Mouse (Mus musculus) urinary bladder, adult 2 months (tissue): ENCODE measurements around the gene Zfp580. TPM values are rescaled to one million over a fixed set of nuclear protein-coding genes. Genes with fewer than 3 reads are reported as not detected.
A peak's percentile ranks its signal among the peaks of the same experiment; 100 is the strongest.

Experiments
- DNase-seq: peaks from one replicate; pipeline ENCODE4 v3.0.0; 2022; ENCODE audit warnings: low spot score
- polyA plus RNA-seq: library from polyadenylated mRNA; depleted of rRNA; stranded (reverse); fragments of >200 nt; gene quantifications from 2 replicates; pipeline ENCODE4 v1.2.3, GENCODE M21; 2012

Gene Zfp580
- polyA plus RNA-seq, 1 experiment: 12.1 TPM

DNA sequence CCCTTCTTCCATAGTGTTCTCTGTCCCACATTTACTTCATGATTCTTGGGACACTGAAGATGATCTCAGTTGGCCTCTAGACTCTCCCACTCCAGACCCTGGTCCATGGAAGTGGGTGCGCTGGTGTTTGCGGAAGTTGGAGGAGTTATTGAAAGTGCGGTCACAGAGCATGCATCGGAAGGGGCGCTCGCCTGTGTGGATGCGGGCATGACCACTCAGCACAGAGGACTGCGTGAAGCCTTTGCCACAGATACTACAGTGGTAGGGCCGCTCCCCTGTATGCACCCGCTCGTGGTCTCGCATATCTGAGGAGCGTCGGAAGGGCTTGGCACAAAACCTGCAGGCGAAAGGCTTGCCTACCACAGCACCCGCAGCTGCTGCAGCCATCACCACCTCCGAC, 15.7 kb upstream of the Zfp580 start:
- no peak for DNase-seq

DNA sequence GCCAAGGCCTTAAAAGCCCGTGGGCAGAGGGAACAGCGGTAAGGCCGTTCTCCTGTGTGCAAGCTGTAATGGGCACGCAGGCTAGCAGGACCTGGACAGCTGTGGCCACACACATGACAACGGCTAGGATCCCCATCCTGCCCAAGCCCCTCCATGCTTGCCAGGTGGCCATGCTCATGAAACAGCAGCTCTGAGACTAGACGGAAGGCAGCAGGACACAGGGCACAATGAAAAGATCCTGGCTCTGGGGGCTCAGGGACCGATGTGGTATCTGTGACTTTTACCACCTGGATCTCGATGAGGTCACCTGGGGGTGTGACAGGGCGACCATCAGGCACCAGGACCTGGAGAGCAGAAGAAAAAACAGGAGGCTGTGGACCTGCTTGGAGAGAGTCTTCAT, 15.2 kb upstream of the Zfp580 start:
- DNase-seq: no peak

DNA sequence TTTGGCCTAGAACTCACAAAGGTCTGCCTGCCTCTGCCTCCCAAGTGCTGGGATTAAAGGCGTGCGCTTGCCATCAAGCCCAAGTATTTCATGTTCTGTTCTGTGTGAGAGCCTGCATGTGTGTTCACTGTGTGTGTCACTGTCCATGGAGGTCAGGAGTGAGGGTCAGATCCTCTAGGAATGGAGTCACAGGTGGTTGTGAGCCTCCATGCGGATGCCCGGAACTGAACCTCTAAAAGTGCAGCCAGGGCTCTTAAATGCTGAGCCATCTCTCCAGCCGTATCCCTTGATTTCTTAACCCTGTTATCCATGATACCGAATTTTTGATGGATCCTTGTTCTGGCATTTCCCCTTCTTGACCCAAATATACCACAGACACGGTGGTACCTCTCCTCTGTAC, 14.3 kb upstream of the Zfp580 start:
- no peak for DNase-seq

DNA sequence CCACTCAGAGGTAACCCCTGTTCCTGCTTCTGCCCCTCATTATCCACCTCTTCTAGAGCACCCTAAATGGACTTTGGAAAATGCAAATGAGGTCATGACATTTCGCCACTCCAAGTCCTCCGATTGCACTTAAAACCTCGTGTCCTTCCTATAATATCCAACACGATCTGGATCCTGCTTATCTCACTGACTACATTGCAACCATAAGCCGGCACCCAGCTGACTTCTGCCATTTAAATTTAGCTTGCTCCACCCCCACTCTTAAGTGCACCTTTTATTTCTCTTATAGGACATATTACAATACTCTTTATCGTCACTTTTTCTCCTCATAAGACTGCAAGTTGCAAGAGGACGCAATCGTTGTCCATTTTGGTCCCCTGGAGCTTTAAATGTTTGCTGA, 13.9 kb upstream of the Zfp580 start:
- DNase-seq: no peak

DNA sequence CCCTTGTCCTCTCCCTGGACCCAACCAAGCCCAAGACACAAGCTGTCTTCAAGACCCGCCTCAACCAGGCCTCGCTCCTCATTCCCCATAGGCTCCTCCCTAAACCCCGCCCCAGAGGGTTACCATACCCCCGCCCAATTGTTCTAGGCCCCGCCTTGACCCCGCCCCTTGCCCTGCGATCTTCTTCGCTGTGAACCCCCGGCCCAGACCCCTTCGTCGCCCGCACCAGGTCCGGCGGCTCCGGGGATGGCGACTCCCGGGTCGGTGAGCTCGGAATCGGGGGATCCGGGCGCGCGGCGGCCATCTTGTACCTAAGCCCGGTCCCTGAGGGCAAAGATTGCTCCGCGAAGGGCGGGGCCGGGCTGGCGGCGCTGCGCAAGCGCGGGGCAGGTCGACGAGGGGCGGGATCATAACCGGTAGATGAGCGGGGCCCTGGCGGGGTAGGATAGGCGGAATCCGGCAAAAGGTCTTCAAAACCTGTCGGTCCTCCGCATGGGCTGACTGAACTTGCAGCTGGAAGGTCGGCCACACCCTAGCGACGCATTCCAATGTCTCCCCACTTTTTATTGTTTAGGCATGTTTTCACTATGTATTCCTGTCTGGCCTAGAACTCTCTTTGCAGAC, 13.1 kb upstream of the Zfp580 start, which contains the start of gene Zfp784:
Zfp784 (minus strand) TSS at position 338 of the 624 bp plus-strand sequence.
- DNase-seq: peak; percentile 98

DNA sequence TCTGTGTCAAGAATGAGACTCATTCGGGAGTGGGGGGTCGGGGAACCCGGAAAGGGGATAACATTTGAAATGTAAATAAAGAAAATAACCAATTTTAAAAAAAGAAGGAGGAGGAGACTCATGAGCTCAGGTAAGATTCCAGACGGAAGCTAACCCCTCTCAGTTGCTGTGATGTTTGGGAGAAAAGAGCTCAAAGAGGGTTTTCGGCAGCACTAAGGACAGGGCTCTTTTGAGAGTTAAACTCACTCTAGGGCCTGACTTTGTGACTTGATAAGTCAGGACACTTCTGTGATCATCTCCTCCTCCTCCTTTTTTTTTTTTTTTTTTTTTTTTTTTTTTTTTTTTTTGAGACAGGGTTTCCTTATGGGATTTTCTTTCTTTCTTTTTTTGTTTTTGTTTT, 12.4 kb upstream of the Zfp580 start:
- DNase-seq: no peak

DNA sequence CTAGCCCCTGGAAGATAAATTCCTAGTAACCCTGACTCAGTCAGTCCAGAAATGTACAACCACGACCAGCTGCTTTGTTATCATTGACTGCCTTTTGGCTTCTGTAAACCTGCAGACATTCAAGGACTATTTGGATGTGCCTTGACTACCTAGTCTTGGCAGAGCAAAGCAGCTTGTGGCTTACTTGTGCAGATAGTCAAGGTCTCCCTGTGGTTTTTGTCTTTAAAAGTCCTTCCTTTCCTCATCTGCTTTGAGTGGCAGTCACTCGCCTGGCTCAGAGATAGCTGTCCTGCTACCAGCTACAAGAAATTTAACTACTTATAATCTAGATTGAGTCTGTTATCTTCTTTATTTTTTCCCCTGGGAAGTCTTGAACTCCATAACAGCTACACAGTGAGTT, 6.4 kb upstream of the Zfp580 start:
- no peak for DNase-seq

DNA sequence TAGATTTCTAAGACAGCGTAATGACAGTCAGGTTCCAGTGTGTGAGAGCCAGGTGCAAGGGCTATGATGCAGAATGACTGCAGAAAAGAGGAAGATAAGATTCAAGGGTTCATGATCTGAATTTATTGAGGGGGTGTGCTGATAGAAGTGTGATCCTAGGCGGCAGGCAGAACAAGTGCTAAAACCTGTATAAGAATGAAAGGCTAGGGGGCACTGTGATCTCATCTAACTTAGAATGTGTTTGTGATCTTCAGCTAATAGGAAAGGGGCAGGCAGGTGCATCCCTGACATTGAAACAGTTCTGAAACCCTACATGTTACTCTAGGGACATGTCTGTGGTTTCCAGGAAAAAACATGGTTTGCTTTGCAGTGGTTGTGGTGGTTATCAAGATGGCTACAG, 5.2 kb upstream of the Zfp580 start:
- DNase-seq: no peak

DNA sequence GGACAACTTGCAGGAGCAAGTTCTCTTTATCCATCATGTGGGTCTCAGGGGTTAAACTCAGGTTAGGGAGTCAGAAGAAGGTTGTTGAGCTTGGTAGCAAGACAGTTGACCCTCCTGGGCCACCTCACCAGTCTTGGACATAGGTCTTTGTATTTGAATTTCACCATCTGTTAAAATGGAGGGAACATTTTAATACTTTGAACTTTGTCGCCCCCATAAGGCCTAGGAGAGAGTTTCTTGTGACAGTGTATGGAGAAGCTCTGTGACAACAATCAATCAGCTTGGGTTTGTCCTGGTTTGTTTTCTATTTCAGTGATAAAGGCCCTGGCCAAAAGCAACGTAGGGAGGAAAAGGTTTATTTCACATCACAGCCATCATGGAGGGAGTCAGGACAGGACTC, 4.0 kb upstream of the Zfp580 start:
- DNase-seq: no peak

DNA sequence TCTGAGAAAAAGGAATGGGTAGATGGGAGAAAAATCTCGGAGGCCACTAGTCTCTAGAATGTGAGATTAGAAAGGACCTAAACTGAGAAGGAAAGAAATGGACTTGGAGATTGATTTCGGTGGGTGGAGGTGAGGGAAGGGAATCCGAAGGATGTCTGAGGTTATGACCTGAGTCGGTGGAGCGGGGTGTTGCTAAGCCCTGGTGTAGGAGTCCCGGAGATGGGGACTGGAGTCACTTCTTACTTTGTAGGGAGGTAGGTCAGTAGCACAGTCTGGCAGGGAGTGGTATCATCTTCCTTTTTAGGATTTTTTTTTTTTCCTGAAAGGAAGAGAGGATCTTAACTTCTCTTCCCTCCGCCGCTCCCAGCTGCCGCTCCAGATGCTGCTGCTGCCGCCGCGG, 1.1 kb downstream of the Zfp580 start:
- no peak for DNase-seq

DNA sequence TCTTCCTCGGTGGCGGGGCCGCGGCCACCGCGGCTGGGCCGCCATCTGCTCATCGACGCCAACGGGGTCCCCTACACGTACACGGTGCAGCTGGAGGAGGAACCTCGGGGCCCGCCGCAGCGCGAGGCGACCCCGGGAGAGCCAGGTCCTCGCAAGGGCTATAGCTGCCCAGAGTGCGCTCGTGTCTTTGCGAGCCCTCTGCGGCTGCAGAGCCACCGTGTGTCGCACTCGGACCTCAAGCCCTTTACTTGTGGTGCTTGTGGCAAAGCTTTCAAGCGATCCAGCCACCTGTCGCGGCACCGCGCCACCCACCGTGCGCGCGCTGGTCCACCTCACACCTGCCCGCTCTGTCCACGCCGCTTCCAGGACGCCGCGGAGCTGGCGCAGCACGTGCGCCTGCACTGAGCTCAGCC, 1.6 kb downstream of the Zfp580 start:
- no peak for DNase-seq

DNA sequence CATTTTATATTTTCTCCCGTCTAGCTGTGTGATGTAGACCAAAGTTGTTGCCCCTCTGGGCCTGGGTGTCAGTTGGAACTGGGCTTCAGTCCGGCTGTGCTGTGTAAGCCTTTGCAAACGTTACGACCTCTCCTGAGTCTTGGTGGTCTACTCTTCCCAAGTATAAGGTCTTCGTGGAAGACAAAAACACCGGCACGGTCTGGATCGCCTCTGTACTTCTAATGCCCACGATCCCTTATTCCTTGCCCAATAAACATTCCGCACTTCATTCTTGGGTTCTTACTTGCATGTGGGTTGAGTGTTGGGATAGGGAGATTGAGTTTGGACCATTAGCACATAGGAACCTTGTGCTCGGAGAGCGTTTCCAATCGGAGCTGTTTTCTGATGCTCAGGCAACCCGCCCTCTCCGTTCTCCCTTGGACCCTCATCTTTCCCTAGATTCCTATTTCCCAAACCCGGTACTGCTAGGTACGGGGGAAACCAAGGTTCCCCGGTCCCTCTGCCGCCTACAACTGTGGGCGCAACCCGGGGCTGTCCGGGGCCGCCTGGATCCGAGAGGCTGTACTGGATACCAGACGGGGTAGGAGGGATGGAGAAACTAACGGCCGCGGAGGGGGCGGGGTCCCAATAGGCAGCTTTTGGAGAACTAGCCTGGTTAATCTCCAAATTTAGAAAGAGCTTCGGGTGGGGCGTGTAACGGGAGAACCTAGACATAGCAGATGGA, 2.3 kb downstream of the Zfp580 start:
- DNase-seq: no peak

DNA sequence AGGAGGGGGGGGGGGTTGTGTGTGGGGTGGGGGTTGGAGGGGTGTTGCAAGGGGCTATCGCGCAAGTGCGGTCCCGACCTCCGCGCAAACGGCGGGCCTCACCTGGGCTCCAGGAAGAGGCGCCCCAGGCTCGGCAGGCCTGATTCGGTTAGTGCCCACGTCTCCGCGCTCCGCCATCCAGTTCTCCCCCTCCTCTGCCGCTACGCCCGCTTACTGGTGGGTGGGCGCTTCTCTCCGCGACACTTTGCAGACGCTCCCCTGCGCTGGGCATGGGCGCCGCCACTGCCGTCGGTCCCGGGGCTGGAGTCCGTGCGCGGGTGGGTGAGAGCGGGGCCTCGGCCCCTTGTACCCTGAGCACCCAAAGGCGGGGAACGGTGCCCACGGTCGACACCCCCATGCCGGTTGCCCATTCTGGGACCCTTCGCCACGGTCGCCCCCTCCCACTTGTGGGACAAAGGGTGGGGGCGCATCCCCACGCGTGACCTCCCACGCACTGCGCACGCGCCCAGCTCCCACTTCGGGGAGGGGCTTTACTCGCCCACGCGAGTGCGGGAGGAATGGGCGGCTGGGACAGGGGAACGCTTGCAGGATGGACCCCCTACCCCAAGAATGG, 5.4 kb downstream of the Zfp580 start:
- DNase-seq: no peak

DNA sequence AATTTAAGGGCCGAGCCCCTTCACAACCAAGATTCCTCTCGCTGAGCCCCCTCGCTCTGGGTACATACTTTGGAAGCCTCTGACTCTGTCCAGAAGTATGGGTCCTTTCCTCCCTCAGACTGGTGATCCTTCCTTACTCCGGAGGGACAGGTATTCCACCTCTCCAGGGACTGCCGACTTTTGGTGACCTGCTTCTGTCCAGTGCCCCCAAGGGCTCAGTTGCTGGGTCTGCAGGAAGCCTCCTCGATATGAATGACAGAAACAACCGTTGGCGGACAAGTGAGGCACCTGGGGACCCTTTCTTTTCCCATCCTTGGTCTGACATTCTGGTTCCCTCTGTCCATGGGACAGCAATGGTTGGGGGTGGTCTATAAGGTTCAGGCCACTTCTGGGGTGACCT, 6.0 kb downstream of the Zfp580 start:
- no peak for DNase-seq

DNA sequence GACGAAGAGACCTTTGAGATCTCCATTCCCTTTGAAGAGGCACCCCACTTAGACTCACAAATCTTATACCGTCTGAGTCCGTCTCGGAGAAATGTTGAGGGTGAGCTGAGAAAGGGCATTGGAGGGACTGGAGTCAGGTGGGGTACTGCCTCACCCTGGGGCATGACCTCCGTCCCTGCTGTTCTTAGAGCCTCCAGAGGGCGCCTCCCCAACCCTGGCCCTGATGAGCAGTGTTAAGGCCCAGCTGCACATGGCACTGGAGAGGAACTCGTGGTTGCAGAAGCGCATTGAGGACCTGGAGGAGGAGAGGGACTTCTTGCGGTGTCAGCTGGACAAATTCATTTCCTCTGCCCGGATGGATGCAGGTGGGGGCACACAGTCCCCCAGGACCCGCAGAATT, 6.5 kb downstream of the Zfp580 start:
- DNase-seq: no peak

DNA sequence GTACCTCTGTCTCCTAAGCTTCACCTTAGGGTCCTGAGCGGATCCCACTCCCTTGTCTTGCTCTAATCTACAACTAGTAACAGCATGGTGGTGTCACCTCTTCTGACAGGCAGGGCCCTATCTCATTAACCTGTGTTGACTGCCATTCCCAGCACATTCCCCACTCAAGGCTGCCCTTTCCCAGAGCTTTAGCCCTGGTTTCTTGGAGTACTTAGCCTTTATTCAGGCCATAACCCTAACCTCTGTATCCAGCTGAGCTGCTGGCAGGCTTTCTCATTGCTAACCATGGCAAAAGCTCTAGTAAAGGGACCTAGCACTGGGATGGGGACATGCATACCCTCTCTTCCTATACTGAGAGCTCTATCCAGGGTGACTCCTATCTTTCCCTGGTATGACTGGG, 7.3 kb downstream of the Zfp580 start:
- DNase-seq: no peak

DNA sequence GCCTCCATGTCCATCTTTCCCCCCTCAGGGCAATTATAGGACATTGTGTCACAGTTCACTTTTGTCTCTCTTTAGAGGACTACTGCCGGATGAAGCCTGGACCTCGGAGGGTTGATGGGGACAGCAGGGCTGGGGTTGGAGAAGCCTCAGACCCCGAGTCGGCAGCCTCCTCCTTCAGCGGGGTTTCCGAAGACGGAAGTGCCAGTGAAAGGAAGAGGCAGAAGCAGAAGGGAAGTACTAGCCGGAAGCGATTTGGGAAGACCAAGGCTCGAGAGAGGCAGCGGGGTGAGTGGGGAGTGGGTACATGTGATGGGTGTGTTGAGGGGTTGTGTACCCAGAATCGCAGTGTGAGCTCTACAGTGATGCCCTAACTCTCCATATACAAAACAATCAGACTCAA, 8.1 kb downstream of the Zfp580 start:
- DNase-seq: no peak

DNA sequence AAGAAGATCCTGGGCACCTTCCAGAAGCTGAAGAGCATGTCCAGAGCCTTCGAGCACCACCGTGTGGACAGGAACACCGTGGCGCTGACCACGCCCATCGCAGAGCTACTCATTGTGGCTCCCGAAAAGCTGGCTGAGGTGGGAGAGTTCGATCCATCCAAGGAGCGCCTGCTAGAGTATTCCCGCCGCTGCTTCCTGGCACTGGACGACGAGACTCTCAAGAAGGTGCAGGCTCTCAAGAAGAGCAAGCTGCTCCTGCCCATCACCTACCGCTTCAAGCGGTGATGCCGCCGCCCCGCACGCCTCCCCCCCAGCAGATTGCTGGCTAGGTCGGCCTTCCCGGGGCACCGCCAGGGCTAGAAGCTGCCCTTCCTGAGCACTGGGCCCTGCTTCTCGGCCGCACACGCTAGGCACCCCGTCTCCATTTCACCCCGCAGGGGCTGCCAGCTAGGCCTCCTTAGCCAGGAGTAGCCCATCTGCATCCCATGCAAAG, 8.9 kb downstream of the Zfp580 start:
- no peak for DNase-seq

DNA sequence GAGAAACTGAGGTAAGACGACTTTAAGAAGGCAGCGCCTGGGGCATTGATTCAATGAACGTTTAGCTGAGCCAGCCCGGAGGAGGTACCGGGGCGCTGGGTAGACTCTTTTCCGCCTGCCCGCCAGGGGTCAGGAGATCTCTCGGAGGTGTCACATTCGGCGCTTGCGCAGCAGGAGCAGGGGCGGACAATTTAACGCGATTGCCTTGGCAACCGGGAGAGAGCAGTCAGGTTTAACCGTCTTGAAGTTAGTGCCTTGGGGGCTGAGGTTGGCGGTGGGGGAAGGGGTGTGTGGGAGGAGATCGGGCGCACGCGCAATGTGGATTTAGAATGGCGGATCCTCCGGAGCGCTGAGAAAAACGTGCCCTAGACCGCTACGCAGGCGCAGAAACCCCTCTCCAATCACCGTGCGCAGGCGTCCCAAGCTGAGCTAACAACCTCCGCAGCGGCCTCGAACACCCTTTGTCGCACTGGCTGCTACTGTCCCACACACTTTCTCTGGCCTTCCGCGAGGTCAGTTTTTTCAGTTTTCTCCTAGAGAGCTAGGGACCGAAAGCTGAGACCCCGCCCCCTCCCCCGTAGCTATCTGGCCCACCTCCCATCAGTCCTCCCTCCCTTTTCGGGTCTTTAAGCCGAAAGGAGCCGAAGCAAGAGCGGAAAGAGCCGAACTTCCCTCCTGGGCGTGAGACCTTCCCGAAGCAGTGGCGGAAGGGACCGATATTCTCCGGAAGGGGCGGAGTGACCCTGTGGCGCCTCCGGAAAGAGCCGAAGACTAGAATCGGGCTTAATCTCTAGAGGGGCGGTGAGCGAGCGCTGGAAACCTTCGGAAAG, 9.8 kb downstream of the Zfp580 start:
- peak; percentile 91 for DNase-seq

DNA sequence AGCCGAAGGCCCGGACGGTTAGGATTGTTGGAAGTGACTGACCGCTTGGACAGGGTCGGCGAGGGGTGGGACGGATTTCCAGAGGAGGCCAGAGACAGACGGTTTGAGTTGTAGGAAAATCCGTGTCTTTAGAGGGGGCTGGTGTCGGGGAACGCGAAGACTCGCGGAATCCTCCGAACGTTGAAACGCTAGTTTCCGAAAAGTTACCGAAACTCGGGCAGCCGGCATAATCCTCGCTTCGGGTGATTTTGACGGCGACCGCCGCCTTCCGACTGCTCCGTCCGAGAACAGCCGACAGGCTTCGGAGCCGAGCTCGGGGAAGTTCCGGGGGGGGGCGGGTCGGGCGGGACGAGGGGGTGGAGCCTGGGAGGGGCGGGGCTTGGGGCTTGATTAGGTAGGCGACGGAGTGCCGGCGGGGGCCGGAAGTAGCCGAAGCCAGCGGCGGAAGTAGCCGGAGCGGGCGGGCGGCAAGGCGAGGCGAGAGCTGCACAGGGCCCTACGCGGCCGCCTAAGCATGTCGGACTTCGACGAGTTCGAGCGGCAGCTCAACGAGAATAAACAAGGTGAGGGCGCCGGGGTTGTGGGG, 10.5 kb downstream of the Zfp580 start, which contains the start of gene U2af2:
U2af2 (plus strand) TSS at position 370 of the 586 bp plus-strand sequence.
- peak; percentile 86 for DNase-seq

DNA sequence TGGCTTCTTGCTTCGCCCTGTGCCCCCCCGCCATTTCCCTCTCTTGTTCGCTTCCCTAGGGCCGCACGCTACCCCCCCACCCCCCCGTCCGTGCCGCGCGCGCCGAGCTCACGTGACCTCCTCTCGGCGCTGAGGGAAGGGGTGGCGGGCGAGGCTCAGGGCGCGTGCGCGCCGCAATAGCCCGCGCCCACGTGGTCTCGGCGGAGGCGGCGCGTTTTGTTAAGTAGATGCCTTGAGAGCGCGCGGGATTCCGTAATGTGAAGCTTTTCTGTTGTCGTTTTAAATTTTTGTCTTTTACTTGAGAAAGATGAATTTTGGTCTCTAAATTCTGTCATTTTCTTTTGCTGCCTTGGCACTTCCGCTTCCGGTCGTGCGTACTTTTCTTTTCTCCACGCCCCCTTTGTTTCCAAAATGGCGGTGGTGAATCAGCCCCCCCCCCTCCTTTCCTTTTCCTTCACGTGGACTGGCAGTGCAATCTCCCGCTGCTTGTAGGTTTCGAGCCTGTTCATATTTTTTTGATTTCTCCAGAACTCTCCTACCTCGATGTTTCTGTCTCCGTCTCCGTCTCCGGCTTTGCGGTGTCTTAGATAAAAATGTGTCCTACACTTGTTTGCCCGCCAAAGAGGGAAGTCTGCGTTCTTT, 11.1 kb downstream of the Zfp580 start:
- no peak for DNase-seq
